Mouse (Mus musculus): ENCODE data around the gene Wif1.

The Wif1 gene

DNA sequence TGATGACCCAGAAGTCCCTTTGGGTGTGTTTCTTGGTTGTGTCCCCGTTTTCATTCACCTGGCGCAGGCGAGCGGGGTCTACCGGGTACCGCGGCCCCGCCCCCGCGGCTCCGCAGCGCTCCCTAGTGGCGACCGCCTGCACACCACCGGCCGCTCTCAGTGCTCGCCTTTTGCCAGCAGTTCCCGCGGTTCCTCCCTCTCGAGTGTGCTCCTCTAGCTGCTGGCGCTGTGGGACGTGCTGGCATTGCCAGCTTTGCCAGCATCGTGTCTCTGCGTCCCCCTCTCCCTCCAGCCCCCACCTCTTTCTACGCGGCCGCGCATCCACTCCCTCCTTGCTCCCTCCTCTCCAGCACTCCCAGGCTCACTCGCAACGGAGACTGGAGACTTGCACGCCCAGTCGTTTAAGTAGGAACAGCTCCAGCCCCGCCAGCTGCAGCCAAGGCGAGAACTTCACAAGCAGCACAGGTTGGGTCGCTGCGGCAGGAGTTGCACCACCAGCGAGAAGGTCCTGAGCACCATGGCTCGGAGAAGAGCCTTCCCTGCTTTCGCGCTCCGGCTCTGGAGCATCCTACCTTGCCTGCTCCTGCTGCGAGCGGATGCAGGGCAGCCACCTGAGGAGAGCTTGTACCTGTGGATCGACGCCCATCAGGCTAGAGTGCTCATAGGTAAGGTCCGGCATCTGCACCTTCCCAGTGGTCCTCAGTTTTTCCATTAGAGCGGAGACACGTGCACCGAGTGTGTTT lies at the start of gene Wif1:
TSS of gene Wif1 (plus strand) at position 135 of the 743 bp plus-strand sequence.
- peak; percentile 91 for DNase-seq (ENCODE audit: low read depth, low spot score)

DNA sequence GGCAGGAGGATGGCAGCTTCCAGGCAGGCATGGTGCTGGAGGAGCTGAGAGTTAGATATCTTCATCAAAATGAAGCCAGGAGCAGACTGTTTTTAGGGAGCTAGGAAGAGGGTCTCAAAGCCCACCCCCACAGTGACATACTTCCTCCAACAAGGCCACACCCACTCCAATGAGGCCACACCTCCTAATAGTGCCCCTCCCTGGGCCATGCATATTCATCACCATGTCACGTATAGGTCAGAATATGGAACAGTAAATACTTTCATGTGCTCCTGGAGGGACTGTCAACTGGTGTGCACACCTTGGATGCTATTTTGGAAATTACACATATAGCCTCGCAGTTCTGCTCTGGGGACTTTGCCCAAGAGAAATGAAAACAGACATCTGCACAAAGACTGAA lies 31.6 kb upstream of the Wif1 start:
- DNase-seq (ENCODE audit: low read depth, low spot score) = no peak

DNA sequence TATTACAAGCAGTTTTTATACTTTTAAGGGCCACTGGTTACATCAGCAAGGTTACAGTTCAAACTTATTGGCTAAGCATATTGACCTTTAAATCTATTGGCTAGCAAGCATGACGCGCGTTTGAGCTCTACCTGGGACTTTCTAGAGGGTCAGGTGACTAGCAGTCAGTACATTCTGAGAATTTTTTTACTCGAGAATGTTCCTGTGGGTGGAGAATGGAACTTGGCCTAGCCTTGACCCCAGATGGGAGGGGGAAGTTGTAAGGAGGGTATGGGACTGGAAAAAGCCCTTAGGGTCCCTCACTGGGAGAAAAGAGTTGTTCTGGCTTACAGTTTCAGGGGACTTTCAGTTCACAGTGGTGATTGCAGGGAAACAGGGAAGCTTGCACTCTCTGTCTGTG lies 22.3 kb upstream of the Wif1 start:
- peak; percentile 91 for DNase-seq (ENCODE audit: low read depth, low spot score)

DNA sequence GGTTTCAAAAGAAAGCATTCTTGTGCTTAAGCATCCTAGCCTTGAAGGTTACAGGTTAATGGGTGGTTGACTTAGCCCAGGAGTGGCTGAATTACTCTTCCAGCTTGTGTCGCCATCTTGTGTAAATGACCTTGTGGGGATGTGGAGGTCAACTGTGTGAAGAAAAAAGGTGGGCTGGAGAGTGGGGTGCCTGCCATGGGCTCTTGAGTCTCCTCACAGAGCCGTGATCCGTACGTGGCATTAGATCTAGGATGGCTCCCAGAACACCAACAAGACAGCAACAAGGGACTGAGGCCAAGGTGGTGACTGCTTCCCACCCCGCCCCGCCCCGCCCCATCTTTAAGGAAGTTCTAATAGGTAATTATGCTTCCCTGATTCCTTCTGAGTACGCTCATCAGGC lies 17.5 kb upstream of the Wif1 start:
- DNase-seq (ENCODE audit: low read depth, low spot score) = peak; percentile 87

DNA sequence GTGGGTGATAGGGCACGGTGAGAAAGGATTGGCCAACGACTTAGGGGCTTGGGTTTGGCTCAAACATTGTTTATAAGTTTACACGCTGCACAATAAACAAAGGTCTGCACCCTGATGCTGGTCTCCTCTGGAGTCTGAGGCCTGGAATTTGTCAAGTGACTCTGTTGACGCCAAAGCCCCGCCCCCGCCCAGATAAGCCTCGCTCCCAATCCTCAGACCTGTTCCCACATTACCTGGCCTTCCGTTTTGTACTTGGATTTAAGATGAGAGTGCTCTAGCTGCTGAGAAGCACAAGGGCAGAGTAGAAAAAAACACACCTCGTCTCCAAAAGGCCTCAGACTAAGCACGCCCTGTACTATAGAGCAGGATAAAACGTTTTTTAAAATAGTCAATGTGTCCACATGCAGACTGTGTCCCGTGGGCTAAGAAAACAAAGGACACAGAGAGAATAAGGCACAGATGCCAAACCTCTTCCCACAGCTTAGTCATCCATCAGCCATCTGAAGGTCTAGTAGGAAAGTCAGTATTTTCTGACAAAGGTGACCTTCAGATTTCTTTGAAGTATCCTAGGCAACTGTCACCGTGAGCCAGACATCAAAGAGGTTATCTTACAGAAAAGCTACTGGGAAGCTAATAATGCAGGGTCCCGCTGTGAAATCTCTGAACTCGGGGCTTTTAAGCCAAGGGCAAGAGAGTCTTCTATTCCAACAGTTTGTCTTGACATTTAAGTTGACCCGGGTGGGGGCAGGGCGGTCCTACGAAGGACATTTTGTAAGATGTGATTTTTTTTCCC lies 16.9 kb upstream of the Wif1 start:
- peak; percentile 92 for DNase-seq (ENCODE audit: low read depth, low spot score)

DNA sequence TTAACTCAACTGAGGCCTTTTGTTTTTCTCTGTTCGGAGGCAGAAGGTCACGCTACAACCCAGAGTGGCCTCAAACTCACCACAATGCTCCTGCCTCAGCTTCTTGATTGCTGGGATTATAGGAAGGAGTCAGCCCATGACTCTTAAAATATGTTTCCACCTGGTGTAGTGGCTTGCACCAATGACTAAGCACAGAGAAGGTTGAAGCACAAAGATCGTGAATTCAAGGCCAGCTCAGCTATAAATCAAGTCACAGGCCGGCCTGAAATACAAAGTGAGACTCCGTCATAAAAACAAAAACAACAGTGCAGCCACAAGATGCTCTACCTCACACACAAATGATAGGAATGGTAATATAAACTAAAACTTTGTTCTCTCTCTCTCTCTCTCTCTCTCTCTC lies 10.8 kb upstream of the Wif1 start:
- no peak for DNase-seq (ENCODE audit: low read depth, low spot score)

DNA sequence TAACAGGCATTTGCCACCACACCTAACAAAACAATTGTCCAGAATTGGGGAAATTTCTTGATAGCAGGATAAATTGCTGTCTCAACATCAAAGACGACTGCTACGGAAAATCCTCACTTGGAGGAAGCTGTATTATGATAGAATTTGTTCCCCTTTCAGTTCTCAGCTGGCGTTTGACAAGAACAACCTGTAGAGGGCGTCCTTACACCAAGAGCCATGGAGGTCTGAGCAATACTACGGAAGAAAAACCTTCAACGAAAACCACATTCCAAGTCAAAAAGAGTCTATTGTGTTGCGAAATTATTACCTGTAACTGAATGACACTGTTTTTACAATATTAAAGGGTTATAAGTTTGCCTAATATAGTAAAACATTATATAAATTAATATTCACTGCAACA lies 2.0 kb upstream of the Wif1 start:
- peak; percentile 75 for DNase-seq (ENCODE audit: low read depth, low spot score)

DNA sequence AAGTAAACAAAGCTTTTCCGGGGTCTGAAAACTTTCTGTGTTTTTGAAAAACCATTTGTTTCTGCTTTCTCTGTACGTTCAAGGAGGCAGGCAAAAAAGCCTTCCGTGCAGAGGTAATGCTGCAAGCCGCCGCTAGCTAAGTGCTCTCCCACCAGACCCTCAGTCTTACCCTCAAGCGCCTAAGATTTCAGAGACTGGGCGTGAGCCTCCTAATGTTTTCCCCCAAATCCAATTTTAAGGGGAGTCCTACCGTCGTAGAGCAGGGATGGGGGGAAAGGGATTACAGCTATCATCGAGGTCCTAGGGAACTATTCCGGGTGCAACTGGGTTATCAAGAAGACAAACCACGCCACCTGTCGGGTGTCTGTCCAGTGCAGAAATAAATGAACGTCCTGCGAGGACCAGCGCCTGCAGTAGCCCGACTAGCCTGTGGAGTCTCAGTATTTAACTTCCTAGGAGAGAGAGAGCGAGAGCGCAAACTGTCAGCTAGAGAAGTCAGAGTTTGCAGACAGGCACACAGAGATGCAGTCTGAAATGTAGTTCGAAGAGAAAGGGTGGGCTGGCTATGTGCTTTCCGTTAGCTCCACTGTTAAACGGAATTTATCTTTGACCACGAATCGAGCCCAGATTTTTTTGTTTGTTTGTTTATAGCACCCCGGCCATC lies 500 bp upstream of the Wif1 start:
- peak; percentile 87 for DNase-seq (ENCODE audit: low read depth, low spot score)

DNA sequence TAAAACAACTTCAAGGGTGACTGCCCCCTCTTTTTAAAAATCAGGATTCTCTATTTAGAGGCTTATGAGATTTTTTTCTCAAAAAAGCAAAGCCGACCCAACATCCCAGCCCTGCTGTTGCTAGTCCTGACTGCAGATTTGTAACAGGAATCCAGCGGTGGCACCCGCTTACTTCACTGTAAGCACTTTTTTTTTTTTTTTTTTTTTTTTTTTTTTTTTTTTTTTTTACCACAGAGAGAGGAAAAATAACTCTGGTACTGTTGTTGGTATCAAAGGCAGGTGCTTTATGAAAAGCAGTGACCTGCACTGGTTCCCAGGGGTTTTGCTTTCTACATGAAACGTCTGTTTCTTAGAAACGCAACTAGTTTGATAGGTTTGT lies 798 bp downstream of the Wif1 start:
- DNase-seq (ENCODE audit: low read depth, low spot score) = peak; percentile 42

DNA sequence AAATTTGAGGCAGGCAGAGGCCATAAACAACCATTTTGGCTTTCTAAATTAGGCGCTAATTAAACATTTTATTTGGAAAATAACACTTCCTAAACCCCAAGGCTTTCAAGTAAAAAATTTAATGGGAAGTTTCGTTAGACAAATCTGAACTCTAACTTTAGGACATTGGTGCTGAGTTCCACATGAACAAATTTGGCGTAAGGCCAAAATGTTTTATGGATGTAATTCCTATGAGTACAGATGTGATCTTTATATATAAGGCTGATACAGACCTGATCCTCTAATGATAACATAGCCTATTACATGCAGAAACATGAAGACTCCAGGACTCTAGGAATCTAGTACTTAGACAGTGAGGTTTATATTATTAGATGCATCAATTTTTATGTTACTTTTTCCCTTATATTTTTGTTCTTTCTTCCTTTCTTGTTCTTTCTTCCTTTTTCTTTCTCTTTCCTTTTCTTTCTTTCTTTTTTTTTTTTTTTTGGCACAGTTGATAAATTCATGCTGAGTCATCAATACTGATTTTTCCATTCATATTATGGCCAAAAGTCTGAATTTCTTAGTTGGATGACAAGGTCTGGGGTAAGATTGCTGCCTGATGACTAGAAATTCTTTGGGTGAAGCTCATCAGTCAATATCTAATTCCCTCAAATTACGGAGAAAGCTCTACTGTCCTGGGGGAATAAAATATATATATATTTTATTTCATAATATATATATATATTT lies 5.0 kb downstream of the Wif1 start:
- no peak for DNase-seq (ENCODE audit: low read depth, low spot score)

DNA sequence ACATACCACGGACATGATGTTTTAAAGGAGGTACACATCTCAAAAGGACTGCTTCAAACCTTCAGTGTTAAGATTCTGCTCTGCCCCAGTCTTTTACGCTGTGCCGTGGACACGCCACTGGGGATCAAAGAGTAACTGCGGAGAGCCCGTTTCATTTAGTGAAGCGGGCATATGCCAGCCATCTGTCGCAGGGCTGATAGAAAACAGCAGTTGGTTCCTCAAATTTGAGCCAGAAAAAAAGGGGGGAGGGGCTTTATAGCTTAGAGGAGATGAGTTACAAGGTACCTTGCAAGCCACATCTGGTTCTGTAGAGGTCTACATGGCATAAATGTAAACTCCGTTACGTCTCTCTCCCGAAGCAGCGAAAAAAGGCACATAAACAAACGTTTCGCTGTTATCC lies 7.2 kb downstream of the Wif1 start:
- no peak for DNase-seq (ENCODE audit: low read depth, low spot score)

DNA sequence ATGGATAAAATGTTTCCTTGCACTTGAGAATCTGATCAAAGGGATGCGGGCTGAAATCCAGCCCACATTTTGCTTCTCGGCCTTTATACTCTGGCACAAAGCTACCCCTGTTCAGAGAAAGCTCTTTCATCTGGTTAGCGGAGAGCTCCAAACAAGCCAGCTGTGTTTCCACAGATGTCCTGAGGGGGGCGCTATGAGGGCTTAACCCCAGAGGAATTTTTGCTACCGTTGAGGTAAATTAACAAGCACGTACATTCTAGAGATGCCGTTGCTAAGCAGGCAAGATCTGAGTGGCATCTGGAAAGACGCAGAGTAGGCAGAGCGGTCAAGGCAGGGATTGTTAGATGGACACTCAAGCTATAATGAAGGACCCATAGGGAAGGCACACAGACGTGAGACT lies 13.7 kb downstream of the Wif1 start:
- DNase-seq (ENCODE audit: low read depth, low spot score) = peak; percentile 34

DNA sequence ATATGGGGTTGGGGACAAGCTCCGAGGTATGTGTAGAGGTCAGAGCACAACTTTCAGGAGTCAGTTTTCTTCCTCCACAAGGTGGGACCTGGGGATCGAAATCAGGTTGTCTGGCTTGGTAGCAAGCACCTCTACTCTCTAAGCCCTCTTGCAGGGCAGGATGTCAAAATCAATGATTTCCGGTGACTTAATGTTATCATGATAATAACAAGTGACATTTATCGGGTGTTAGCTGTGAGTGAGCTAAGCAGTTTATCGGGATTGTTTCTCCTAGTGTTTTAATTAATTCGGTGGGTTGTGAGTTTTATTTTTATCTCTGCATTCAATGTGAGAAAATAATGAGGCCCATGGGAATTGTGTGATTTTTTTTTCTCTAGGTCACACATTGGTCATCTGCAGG lies 18.3 kb downstream of the Wif1 start:
- no peak for DNase-seq (ENCODE audit: low read depth, low spot score)

DNA sequence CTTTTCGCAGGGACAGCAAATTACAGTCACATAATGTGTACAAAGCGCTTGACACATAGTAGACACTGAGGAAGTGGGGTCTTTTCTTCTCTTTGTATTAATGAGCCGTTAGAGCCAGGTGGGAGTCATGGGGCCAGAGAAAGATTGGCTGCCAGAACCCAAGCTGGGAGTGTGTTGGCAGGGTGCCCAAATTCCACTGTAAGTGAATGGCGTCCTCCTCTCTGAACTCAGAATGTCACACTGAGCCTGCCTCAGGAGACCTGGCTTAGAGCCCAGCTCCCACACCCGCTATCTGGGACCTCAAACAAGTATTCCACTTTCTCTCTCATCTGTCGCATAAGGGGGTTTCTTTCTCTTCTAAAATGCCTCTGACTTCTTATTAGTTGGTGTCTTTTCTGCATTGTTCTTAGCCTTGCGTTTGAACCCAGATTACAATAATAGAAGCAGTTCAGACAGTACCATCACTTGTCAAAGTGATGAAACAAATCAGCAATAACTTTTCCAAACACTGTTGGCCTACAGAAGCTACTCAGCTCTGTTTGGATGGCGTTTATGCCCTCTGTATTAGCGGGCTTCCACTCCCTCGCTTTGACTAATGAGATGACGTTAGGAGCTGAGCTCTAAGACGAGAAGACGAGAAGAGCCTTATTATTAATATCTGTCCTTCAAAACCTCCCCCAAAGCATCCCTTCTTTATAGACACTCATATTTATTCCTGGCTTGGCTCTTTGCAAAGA lies 21.9 kb downstream of the Wif1 start:
- peak; percentile 49 for DNase-seq (ENCODE audit: low read depth, low spot score)

DNA sequence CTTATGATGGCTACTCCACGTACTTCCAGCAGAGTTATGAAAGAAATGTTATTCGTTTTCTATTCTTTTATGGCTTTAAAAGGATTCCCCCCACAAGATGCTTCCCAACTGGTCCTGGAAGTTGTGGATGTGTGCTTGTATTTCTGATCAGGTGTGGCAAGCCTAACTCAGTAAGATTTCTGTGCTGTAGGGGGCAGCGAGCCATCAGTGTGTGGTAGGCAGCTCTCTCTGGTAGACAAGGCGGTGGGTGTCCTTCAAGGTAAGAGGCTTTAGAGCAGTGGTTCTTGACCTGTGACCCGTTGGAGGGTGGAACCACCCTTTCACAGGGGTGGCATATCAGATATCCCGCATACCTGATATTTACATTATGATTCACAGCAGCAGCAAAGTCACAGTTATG lies 23.1 kb downstream of the Wif1 start:
- no peak for DNase-seq (ENCODE audit: low read depth, low spot score)

DNA sequence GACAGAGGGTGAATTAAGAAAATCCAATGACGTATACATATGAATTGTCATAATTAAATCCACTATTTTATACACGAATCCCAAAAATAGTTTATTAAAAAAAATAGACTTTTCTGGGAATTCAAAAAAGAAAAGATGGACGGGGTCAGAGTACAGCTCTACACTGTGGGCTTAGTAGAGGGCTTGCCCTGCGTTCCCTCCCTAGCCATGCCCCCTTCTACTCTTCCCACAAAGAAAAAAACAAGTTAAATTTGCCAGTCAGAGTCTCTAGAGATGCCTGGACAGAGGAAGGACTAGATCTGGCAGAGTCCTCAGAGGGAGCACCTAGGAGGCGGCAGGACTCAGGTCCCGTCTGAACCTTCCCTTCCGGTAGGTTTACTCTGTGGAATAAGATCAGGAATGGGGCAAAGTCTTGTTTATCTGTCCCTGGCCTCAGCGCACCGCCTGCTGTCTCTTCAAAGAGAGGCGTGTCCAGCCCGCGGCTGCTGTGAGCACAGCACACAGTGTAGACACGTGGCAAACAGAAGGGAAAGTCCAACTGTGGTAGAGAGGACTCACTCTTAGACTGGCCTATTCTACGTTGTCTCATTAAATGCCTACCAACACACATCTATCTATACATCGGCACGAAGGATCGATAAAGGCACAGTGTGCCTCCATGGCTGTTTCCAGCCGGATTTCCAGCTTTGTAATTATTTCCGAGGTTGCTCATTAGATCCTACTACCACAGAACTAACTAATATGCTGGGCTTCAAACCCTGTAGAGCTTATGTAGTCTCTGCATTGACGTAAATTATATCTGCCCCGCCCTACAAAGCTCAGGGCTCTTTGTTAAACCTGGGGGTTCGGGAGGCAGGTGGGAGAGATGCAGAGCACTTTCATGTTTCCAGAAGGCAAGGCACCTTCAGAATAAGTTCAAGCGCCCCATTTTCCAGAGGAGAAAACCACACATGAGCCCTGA lies 25.6 kb downstream of the Wif1 start:
- peak; percentile 18 for DNase-seq (ENCODE audit: low read depth, low spot score)

DNA sequence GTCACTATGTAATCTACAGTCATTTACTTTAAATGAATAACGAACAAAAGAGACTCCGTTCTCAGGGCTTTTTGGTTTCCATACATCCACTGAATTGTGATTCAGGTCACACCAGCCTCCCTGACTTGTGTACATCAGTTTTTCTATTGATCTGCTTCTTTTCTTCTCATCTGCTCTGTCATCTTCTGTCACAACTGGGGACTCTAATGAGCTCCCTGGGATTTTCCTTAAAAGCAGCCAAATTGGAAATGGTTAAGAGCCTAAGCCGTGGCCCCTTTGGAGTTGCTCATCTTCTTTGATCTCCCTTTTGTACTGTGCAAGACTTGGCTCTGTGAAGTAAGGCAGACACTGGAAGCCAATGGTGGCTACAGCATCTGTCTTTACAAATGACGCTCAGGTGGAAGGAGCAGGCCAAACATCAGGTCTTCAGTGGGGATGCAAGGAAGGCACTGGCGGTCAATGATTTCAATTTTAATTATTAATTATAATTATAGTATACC lies 27.6 kb downstream of the Wif1 start:
- DNase-seq (ENCODE audit: low read depth, low spot score) = no peak

DNA sequence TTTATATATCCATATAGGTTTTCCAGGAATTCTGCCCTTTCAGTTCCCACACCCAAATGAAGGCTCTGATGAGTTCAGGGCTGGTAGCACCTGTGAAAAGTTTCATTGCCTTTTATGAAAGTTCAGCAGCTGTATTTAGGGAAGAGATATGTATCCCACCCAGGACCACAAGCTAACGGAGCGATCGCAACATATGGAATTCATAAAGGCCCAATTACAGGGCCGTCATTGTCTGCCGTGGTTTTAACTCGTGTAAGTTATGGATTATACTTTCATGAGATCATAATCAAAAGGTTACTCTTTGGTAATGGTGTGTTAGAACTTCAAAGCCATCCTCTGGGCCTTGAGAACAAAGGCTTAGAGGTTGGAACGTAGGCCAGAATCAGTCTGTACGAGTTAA lies 28.9 kb downstream of the Wif1 start:
- no peak for DNase-seq (ENCODE audit: low read depth, low spot score)

DNA sequence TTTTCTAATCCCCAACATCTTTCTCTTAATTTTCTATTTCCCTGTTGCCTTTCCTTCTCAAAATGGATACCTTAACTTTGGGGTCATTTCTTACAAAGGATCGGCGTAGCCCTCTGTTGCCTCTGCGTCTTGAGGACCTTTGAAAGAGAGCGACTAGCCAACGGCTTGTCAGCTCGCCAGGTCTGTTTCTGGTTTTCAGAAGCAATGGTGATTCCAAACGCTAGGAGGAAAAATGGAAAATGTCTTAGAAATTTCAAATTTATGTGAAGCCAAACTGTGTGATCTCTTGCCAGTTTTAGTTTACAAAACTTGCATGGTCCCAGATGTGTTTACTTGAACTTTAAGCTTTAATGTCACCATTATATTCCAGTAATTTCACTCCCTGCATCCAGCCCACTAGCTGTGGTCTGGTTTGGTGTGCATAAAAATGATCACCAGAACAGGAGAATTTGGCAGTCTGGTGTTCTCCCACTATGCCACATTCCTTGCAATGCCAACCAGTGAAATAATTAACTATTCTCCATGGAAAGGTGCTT lies 33.7 kb downstream of the Wif1 start:
- no peak for DNase-seq (ENCODE audit: low read depth, low spot score)

DNA sequence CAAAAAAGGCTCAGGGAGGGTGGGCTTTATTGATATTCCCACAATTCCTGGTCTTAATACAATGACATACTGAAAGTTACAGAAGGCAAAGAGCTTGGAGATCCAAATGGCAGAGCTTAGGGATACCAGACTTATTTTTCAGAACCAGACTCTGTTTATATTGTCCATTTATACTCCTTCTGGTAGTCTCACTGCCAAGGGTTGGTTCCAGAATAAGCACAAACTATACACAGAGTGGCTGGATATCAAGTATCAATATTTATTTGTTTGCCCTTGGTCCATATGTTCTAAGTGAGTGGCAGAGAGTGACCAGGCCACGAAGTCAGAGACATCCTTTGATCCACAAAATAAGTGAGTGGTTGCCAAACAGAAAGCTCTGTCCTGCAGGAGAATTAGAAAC lies 34.2 kb downstream of the Wif1 start:
- DNase-seq (ENCODE audit: low read depth, low spot score) = no peak

Data from ZHBTc4 (cell line).